Mouse (Mus musculus) inflammation-experienced regulatory T-cells (primary cell): ENCODE results near the gene Col20a1. TPM values are rescaled to one million over a fixed set of nuclear protein-coding genes. Genes with fewer than 3 reads are reported as not detected.

Source experiments
- polyA plus RNA-seq, 2 experiments: library from polyadenylated mRNA; unstranded; fragments of 100-300 nt; shearing (Covaris generic); gene quantifications; one replicate each; pipeline ENCODE4 v1.2.1; 2017

The Col20a1 gene
- 1 to 10 TPM in 1 of 2 experiments, under 1 TPM in 1; 0.23 to 1.6 TPM for polyA plus RNA-seq

DNA sequence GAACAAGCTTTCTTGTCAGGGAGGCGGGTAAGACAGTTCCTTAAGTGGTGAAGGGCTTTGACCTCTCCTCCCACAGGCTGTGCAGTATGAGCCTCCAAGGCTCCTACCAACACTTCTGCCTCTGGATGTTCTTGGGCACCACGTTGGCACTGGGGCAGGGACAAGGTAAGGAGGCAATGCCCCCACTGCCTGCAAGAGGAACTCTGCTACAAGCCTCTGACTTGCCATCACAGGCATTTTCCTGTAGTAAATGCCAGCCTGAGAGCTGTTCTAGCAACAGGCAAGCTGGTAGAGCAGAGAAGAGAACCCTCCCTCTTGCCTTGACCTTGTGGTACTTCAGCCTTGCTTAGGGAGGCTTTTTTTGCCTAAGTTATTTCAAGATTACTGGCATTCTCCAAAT lies at the start of gene Col20a1:
Gene Col20a1 (plus strand): TSS at position 87 of the 400 bp plus-strand sequence.

DNA sequence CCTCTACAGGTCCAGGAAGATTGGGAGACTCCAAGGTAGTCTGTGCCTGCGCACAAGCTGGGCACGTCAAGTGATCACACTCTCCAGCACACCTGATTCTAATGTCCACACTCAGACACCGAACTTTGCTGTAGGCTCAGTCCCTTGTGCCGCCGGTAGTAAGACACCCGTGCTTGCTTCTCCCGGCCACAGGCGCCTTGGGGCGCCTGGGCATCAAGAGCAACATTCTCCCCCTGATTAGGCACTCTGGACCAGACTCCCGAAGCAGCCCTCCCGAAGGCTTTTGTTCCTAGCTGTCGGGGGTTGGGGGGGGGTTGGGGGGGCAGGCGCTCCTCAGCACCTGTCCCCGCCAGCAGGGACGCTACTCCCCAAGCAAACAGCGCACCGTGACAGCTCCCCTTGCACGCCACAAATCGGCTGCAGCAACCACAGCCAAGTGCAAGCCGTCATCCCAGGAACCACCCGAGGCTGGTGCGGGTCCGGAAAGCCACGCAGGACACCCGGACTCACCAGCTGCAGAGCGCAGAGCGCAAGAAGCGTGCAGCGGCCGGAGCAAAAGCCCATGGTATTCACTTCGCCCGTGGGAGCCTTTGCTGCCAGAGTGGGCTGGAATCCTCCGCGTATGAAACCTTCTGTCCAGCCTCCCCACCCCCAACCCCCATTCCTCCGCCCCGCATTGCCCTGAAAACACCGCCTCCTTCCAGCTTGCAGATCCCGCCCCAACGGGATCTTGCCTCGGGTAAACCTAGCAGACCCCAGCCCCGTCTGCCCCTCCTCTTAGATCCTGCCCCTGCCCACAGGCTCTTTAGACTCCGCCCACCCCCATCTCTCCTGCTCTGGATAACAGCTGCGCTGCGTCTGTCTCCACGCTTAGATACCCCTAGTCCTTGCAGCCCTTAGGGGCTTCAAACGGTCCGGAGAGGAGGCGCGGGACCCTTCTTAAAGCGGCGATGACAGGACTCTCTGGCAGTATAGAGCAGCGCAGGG lies 32.0 kb upstream of the Col20a1 start, which contains the start of gene Nkain4:
Gene Nkain4 (minus strand): TSS at position 639 of the 987 bp plus-strand sequence.

DNA sequence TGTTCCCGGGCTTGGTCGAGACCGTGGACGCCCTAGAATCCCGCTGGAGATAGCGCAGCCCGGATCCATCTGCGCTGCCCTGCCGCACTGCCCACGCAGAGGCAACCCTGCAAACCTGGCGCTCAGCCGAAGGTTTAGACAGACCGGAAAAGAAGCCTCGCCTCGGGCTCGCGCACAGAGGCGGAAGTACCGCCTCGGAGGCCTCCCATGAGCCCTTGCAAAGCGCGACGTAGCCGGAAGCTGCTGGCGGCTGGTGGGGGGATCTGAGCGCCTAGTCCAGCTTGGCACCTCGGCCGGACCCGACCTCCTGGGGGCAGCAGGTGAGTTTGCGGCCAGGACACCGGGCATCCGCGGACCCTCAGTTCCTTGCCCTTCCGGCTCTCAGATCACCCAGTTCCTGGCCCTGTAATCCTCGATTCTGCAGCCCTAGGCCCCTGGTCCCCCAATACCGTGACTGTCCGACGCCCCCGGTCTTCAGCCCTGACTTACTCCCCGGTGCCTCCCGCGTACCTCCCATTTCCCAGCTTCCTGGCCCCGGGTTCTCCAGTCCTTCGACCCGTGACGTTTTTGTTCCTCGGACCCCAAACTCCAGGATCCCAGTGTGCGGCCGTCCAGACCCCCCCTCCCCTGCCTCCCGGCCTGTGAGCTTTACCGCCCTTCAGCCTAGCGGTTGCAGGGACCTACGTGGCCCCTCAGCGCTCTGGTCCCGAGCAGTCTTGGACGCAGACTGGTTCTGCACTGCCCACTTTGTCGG lies 19.1 kb upstream of the Col20a1 start, which contains the start of gene Arfgap1:
Gene Arfgap1 (plus strand): TSS at position 216 of the 754 bp plus-strand sequence.

DNA sequence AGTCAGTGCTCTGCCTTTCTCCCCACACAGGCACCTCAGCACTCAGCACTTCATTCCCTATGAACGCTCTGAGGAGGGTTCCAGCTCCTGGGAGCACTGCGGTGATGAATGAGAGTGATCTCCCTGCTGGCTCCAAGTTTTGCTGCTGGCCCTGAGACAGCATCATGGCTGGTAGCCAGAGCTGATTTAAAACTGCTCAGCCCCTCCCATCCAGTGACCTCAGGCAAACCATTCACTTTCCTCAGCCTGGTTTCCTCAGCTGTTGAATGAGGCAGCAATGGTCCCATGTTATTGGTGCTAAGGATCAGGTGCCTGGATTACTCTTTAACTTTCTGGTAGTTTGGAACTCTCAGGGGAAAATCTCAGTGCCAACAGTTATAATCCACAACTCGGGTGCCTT lies 57.1 kb downstream of the Col20a1 start, which contains the start of gene Chrna4:
Gene Chrna4 (minus strand): TSS at position 110 of the 400 bp plus-strand sequence.

Other genes starting within 250 kb of the Col20a1 start
- gene Bhlhe23, start 209.6 kb upstream of the Col20a1 start, polyA plus RNA-seq = under 1 TPM; 0.30 to 0.75 TPM
- 10 to 100 TPM; 67.4 to 83.3 TPM for gene Ythdf1, start 65.6 kb upstream of the Col20a1 start, polyA plus RNA-seq
- 1 to 10 TPM in 1 of 2 experiments, not detected in 1; 1.2 TPM for gene Birc7, start 57.5 kb upstream of the Col20a1 start, polyA plus RNA-seq
- gene Nkain4, start 31.8 kb upstream of the Col20a1 start, polyA plus RNA-seq = not detected
- 10 to 100 TPM; 73.5 to 86.8 TPM for gene Arfgap1, start 19.3 kb upstream of the Col20a1 start, polyA plus RNA-seq
- gene Chrna4, start 57.0 kb downstream of the Col20a1 start, polyA plus RNA-seq = not detected
- under 1 TPM; 0.16 to 0.60 TPM for gene Kcnq2, start 148.8 kb downstream of the Col20a1 start, polyA plus RNA-seq
- gene Eef1a2, start 170.5 kb downstream of the Col20a1 start, polyA plus RNA-seq = 1 to 10 TPM in 1 of 2 experiments, under 1 TPM in 1; 0.07 to 1.2 TPM
- gene Ppdpf, start 200.7 kb downstream of the Col20a1 start, polyA plus RNA-seq = 100 to 1,000 TPM; 247 to 261 TPM
- gene Ptk6, start 216.3 kb downstream of the Col20a1 start, polyA plus RNA-seq = under 1 TPM; 0.19 to 0.39 TPM
- gene Srms, start 226.7 kb downstream of the Col20a1 start, polyA plus RNA-seq = 1 to 10 TPM in 1 of 2 experiments, not detected in 1; 1.2 TPM
- gene Fndc11, start 233.5 kb downstream of the Col20a1 start, polyA plus RNA-seq = under 1 TPM in 1 of 2 experiments, not detected in 1; 0.20 TPM